Mouse (Mus musculus): ENCODE results near the gene Dynlrb1. TPM values are rescaled to one million over a fixed set of nuclear protein-coding genes. Genes with fewer than 3 reads are reported as not detected.

The Dynlrb1 gene
- total RNA-seq, 1 experiment from 2014 or later: 391 TPM

- no peak for DNase-seq
These were observed 43.8 kb downstream of the Dynlrb1 start for GRCm38 (mm10) chr2:155280116-155280515.

GRCm38 (mm10) chr2:155283793-155284192 lies 47.5 kb downstream of the Dynlrb1 start:
- DNase-seq: peak; percentile 20

- DNase-seq: no peak
These were observed 48.3 kb downstream of the Dynlrb1 start for GRCm38 (mm10) chr2:155284647-155285046.

GRCm38 (mm10) chr2:155285744-155286143 lies 49.4 kb downstream of the Dynlrb1 start:
- DNase-seq: no peak

- DNase-seq: no peak
These were observed 51.3 kb downstream of the Dynlrb1 start for GRCm38 (mm10) chr2:155287456-155288250.

DNA sequence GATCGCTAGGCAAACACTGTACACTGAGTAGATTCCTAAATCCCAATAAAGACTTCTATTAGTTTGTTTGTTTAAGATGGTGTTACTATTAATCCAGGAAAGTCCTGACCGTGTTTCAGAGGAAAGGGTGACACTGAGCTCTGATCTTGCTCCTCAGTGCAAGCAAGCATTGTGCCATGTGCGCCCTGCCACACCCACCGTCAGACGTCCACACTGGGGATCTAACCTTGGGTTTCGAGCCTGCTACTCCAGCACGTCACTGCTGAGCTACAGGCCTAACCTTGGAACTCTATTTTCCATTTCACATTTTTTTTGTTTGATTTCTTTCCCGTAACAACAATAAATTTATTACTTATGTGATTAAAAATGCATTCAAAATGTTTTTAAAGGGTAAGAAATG lies 53.7 kb downstream of the Dynlrb1 start:
- DNase-seq: no peak

- DNase-seq: peak; percentile 58
These were observed 57.0 kb downstream of the Dynlrb1 start for GRCm38 (mm10) chr2:155293382-155293781.

DNA sequence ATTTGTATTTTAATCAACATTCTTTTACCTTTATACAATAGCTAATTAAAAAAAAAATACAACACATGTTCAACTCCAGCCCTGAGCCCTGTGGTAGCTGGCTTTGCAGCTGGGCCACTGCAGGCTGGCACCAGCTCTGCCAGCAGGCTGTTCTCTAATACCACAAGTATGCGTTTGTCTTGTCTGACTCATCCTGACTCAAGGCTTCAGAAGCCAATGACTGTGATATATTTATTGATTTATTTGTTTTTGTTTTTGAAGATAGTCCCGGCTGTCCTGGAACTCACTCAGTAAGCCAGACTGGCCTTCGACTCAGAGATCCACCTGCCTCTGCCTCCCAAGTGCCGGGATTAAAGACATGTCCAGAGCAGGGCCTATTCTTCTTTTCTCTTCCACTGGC lies 57.6 kb downstream of the Dynlrb1 start:
- DNase-seq: peak; percentile 48

GRCm38 (mm10) chr2:155295453-155295852 lies 59.1 kb downstream of the Dynlrb1 start:
- no peak for DNase-seq

- no peak for DNase-seq
These were observed 63.2 kb downstream of the Dynlrb1 start for GRCm38 (mm10) chr2:155299563-155299962.

Other genes with a start within 250 kb of the Dynlrb1 start
- 13.0 and 13.4 TPM in 2 replicates for gene Gm14226, start 218.3 kb upstream of the Dynlrb1 start, total RNA-seq (2021)
- 42.0 and 52.2 TPM in 2 replicates for gene Ahcy, start 162.0 kb upstream of the Dynlrb1 start, total RNA-seq (2021)
- gene Itch, start 103.0 kb upstream of the Dynlrb1 start, total RNA-seq (2021): 49.8 and 53.0 TPM in 2 replicates
- 818 and 895 TPM in 2 replicates for gene Map1lc3a, start 39.8 kb downstream of the Dynlrb1 start, total RNA-seq (2021)
- 40.9 and 46.2 TPM in 2 replicates for gene Pigu, start 120.9 kb downstream of the Dynlrb1 start, total RNA-seq (2021)
- gene Trp53inp2, start 144.5 kb downstream of the Dynlrb1 start, total RNA-seq (2021): 322 and 410 TPM in 2 replicates
- gene Ncoa6, start 237.4 kb downstream of the Dynlrb1 start, total RNA-seq (2021): 58.2 and 58.4 TPM in 2 replicates